Mouse (Mus musculus) CH12F3 (cell line): Measurements from ENCODE around the gene Nck1.

ENCODE experiments used
- in situ Hi-C: fragments of 300-500 bp; cut with MboI; formaldehyde crosslinking; loops from 2 replicates; pipeline ENCODE4 v1.14.3; 2020; ENCODE audit warnings: low sequenced_read_pairs

Gene Nck1

GRCm38 (mm10) chr9:100535618-100536262, 10.2 kb downstream of the Nck1 start:
- in situ Hi-C loops: no loop called here

- in situ Hi-C loops: no loop called here
Observed at GRCm38 (mm10) chr9:100534686-100535085, 11.2 kb downstream of the Nck1 start.

GRCm38 (mm10) chr9:100532847-100533505, 13.0 kb downstream of the Nck1 start:
- in situ Hi-C loops: no loop called here

DNA sequence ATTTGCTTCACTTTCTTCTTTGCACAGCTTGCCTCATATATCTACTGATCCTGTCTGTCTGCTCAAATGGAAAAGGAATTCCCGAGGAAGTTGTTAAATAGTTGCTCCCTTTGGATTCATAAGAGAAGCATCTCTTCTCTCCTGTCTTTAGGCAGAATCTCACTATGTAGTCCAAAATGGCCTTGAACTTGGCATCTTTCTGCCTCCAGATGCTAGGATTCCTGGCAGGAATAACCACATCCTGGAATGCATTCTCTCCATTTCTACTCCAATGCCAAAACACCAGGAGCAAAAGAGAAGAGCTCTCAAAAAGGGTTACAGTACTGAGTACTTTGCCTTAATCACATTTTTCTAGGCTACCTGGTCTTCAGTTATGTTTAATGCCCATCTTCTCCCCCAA, 14.6 kb downstream of the Nck1 start:
- in situ Hi-C loops: no loop called here

DNA sequence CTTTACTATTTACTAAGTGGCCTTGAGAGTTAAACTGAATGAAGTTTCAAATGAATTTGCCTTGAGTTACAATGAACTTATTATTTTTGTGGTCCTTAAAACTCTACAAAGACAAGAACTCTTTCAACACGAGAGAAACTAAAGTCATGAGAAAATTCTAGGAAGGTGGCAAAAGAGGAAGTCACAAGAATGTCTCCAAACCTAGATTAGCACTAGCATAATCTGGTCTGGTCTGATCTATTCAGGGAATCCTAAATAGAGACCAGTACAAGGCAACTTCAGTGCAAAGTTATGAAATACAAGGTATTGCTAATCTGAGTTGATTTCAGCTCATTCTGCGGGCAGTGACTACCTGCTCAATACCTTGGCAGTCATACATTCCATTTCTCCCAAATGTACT, 20.7 kb downstream of the Nck1 start:
- in situ Hi-C loops: no loop called here

DNA sequence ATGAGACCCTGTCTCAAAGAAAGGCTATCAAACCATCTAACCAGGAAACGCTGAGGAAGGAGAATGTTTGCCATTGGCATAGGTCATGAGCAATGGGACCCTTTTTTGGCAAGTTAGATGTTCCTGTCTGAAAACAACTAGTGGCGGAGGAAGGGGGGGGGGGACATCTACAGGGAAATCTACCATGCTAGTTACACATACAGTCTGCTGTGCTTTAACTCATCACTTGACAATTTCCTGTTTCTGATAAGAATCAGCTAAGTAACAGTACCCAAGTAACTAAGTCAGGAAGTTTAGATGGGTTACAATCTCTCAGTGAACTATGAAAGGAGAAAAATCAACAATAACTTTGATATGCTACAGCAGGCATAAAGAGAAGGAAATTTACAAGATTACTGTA, 23.9 kb downstream of the Nck1 start:
- in situ Hi-C loops: no loop called here

GRCm38 (mm10) chr9:100520586-100520985, 25.3 kb downstream of the Nck1 start:
- in situ Hi-C loops: no loop called here

DNA sequence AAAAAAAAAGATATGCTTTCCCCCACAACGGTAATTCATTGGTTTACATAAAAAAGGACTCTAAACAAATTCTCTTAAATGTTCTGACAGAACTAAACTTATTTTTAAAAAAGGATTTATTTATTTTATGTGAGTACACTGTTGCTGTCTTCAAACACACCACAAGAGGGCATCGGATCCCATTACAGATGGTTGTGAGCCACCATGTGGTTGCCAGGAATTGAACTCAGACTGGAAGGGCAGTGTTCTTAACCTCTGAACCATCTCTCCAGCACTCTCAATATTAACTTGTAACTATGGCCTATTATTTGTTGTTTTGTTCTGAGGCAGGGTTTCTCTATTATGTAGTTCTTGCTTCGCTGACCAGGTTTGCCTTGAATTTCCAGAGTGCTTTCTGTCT, 25.9 kb downstream of the Nck1 start:
- in situ Hi-C loops: no loop called here

- in situ Hi-C loops: no loop called here
Observed at GRCm38 (mm10) chr9:100507581-100507980, 38.4 kb downstream of the Nck1 start.

DNA sequence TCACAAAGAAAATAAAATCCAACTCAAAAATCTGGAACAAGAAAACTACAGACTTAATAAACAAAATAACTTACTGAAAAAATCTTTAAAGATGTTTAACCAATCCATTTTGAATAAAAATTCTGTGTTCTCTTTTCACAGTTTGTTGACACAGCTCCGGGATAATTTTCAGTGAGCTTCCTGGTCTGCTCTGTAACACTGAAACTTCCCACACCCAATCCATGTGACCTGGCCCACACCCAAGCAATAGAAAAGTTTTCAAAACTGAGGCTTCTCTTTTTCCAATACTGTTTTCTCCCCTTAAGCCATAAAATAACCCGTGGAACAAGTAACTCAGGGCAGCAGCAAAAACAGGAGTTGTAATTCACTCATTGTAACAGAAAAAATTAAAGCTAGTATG, 39.3 kb downstream of the Nck1 start:
- in situ Hi-C loops: no loop called here

GRCm38 (mm10) chr9:100505498-100505897, 40.4 kb downstream of the Nck1 start:
- in situ Hi-C loops: no loop called here

GRCm38 (mm10) chr9:100493611-100494261, 52.2 kb downstream of the Nck1 start:
- in situ Hi-C loops: no loop called here

DNA sequence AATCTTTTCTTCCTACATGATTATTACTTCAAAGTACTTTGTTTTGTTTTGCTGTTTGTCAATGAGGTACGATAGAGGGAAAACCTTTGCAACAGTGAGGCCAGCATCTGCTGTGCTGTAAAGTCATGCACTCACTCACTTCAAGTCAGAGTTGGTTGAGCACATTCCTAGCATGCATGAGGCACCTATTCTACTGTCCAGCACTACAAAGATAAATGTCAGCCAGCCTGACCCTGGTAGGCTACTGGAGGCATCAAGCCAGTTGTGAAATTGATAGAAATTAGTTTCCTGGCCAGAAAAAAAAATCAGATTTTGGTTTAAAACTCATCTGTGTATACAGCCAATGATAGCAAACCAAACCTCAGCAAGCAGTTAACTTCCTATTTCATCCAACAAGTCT, 54.5 kb downstream of the Nck1 start:
- in situ Hi-C loops: no loop called here

DNA sequence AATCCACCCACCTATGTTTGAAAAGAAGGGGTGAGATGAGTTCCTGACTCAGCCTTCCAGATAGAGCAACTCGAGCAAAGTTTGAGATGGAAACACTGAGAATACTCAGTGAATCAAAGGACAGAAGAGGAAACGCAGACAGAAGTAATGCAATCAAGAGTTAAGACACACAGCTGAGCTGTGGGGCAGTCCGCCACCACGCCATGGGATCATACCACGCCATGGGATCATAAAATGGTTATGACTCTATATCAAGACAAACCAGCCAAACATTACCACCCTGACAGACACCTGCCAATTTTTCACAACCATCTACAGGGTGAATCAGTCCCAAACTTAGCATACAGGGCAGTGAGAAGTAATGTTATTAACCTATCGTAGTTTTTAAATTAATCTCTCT, 57.0 kb downstream of the Nck1 start:
- in situ Hi-C loops: no loop called here

DNA sequence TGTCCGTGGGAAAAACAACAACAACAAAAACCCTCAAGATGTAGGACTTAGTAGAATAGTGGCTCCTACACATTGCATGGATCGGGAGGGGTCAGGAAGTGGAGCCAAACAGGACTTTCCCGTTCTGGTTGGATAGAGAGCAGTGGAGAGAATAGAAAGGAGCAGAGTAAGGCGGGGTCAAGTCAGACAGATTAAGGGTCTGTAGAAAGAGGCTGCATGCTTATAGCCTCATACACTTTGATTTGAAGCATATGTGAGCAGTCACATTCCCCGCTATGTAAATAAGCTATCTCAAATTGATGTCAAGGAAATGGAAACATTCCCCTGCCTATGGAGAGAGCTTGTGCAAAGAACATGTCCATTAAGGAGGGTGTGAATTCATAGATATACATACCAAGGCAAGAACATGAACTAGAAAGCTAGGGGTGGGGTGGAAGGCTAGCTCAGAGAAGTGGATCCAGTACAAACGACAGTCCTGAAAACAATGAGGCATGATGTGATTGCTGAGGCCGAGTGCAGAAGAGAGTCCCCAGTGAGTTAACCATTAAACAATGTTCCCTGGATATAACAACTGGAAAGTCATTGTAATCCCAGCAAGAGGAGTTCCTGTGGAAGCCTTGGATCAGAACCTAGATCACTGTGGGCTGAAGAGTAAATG, 57.7 kb downstream of the Nck1 start:
- in situ Hi-C loops: no loop called here

- in situ Hi-C loops: no loop called here
Observed at GRCm38 (mm10) chr9:100486431-100486830, 59.5 kb downstream of the Nck1 start, which contains the start of gene Il20rb. Il20rb (minus strand) TSS chr9:100486788.

- in situ Hi-C loops: no loop called here
Observed at GRCm38 (mm10) chr9:100483318-100483717, 62.6 kb downstream of the Nck1 start.

- in situ Hi-C loops: no loop called here
Observed at GRCm38 (mm10) chr9:100481626-100482025, 64.3 kb downstream of the Nck1 start.

GRCm38 (mm10) chr9:100474056-100474455, 71.9 kb downstream of the Nck1 start:
- in situ Hi-C loops: loop anchor here (25.0 kb wide), 1 partner anchor 163 kb away; no protein-coding TSS in a partner anchor

- in situ Hi-C loops: loop anchor here (25.0 kb wide), 1 partner anchor 164 kb away; no protein-coding TSS in a partner anchor
Observed at GRCm38 (mm10) chr9:100473361-100473760, 72.6 kb downstream of the Nck1 start.

- in situ Hi-C loops: loop anchor here (25.0 kb wide), 1 partner anchor 164 kb away; no protein-coding TSS in a partner anchor
Observed at GRCm38 (mm10) chr9:100472931-100473330, 73.0 kb downstream of the Nck1 start.
